Mouse (Mus musculus): ENCODE measurements around the gene Hbq1b. TPM values are rescaled to one million over a fixed set of nuclear protein-coding genes. Genes with fewer than 3 reads are reported as not detected.
"Not testable (repeated sequence)": the region's sequence is repeated elsewhere in the genome, so short reads cannot be mapped to it uniquely, and the experiment has no call there.

The Hbq1b gene
- total RNA-seq, 2 experiments from 2014 or later: not detected

DNA sequence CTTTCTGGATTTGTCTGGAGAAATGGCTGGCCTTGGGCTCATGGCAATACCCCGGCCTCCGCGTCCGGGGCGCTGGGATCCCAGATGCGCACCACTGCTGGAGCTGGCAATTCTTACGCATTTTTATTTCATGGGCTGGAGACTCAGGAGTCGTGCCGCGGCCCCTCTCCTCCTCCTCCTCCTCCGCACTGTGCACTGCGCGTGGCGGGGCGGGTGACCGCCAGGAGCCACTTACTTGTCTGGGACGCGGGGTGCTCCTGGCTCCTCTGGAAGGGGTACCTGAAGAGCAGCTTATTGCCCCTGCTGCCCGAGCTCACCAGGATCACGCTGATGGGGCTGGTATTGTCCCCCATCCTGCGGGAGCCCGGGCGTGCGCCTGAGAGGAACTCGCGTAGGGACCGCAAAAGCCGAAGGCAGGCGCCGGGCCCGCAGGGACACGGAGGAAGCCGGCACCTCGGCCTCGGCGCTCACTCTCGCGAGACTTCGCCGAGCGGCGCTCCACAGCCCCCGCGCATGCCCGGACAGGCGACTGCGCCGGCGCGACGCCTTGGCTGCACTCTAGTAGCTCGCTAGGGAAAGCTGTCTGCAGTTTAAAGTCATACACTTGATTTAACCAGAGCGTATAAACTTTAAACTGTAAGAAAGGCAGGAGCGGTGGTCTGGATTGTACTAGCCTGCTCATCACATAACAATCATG lies 19.4 kb upstream of the Hbq1b start, which contains the start of gene Nprl3:
Gene Nprl3 (minus strand): TSS at position 520 of the 697 bp plus-strand sequence.
- DNase-seq: peak; percentile 96

DNA sequence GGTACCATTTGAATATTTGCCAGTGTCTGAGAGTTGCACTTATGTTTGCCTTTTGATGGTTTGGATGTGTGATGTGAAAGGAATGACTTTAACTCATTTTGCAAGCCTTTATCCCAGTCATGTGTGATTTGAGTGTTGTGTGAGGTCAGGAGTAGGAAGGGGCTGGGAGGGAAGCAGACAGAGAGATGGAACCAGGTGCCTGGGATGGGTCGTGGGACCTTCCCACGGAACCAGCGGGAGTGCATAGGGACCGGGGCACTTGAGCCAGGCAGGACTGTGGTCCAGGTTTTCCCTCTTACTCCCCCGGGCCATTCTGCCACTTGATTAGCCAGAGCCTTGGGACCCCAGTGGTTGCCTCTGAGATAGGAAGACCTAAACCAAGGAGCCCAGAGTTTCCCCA lies 18.8 kb upstream of the Hbq1b start:
- no peak for DNase-seq

GRCm38 (mm10) chr11:32268952-32269351 lies 17.8 kb upstream of the Hbq1b start:
- DNase-seq: no peak

DNA sequence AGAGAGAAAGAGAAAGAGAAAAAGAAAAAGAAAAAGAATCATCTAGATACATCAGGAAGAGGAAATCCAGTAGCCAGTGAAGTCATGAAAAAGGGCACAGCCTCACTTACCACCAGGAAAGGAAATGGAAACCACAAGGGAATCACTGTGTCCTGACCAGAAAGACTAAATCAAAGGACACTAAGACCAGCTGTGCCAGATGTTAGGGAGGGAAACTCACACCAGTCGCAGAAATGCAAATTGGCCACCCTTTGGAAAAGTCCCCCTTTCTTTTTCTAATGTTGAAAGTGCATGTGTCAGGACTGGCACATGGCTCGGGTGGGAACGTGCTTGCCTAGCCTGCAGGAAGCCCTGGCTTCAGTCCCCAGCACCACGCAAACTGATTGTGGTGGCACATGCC lies 15.6 kb upstream of the Hbq1b start:
- no peak for DNase-seq

GRCm38 (mm10) chr11:32276347-32276746 lies 10.4 kb upstream of the Hbq1b start, which contains the start of gene Hba-x:
Gene Hba-x (plus strand): TSS chr11:32276400.
- no peak for DNase-seq

DNA sequence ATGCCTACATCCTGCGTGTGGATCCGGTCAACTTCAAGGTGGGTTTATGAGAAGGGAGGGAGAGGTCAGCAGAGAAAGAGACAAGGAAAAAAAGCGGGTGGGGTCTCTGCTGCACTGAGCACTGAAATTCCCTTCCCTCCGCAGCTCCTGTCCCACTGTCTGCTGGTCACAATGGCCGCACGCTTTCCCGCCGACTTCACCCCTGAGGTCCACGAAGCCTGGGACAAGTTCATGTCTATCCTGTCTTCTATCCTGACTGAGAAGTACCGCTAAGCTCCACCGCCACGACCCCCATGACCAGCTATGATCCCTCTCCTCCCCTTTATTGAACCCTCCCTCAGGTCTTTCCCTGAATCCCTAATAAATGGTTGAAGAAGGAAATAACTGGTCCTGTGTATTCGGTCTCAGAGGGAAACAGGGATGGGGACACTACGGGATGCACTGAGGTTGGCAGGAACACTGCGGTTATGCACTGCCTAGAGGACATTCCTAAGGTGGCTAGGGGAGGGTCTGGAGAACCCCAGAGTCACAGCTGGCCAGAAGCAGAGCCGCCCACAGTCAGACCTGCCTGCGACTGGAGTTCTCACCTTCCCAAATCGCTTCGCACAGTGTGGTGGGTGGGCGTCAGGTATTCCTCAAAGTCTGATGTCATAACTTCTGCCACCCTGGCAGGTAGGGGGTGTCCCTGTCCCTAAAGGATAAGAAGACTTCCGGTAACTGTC lies 8.9 kb upstream of the Hbq1b start:
- DNase-seq: no peak

DNA sequence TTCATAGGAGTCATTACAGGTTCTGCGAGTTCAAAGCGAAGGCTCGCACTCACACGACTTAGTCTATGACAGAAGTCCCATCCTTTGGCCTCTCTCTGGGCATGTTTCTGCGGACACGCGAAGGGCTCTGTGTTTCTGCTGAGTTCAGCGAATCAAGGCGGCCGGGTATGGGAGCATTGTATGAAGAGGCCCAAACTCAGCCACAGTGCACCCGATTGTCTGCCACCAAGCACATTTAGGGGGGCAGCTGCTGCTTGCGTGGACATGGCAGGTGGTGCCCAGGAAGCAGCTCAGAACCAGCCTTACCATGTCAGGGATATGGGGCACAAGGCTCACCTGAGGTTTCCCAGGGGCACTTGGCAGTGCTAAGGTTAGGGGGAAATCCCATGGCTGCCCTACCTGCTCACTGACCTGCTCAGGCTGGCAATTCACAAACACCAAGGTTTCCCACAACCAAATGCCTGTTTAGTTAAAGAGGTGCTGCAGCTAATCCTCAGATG lies 8.3 kb upstream of the Hbq1b start:
- DNase-seq: no peak

GRCm38 (mm10) chr11:32280646-32281045 lies 6.1 kb upstream of the Hbq1b start:
- no peak for DNase-seq

GRCm38 (mm10) chr11:32281416-32282144 lies 5.2 kb upstream of the Hbq1b start:
- DNase-seq: no peak

DNA sequence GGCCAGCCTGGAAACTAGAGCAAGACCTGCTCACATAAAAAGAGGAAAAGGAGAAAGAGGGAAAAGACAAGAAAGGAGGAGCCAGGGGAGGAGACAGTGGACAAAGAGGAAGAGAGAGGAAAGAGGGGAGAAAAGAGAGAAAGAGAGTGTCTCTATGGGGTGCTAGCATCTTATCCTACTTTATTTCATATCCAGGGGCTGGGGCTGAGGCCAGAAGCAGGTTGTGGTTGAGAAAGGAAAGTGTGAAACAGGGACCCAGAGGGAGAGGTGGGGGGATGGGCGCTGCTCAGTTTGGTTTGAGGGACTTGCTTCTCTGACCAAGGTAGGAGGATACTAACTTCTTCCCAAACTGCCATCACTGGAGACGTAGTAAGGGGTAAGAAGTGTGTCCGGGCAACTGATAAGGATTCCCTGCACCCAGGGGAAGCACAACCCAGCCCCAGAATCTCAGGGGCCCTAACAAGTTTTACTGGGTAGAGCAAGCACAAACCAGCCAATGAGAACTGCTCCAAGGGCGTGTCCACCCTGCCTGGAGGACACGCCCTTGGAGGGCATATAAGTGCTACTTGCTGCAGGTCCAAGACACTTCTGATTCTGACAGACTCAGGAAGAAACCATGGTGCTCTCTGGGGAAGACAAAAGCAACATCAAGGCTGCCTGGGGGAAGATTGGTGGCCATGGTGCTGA lies 3.5 kb upstream of the Hbq1b start, which contains the start of gene Hba-a1:
Gene Hba-a1 (plus strand): TSS at position 421 of the 687 bp plus-strand sequence.
- not testable (repeated sequence) for DNase-seq

GRCm38 (mm10) chr11:32284582-32284981 lies 2.2 kb upstream of the Hbq1b start:
- DNase-seq: not testable (repeated sequence)

DNA sequence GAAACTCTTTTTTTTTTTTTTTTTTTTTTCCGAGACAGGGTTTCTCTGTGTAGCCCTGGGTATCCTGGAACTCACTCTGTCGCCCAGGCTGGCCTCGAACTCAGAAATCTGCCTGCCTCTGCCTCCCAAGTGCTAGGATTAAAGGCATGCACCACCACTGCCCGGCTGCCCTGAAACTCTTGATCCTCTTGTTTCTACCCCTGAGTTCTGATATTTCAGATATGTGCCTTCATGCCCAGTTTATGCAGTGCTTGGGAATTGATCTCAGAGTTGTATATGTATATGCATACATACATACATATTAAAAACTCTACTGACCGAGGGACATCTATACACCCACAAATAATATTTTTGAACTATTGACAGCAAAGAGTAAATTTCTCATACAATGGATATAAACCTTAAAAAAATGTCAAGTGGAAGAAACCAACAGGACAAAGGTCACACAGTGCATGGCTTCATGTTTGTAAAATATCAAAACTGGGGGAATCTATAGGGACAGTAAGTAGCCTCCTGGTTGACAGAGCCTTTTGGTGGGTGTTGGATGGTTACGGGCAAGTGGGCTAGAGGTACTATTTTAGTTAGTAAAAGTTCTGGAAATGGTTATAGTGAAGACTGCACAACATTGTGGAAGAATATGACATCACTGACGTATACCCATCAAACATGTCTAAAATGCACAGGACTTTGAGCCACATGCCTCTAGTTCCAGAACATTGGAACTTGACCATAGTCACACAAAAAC lies 1.6 kb upstream of the Hbq1b start:
- no peak for DNase-seq

DNA sequence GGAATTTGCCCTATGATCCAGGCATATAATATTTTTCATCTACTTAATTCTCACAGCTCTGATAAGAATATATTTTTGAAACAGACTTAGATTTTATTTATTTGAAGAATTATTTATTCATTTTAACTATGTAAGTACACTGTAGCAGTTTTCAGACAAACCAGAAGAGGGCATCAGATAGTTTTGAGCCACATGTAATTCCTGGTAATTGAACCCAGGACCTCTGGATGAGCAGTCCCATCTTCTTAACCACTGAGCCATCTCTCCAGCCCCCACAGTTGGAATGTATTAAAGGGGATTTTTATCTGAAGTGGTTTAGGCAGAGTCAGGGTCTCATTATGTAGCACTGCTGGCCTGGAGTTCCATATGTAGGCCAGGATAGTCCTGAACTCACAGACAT lies 878 bp upstream of the Hbq1b start:
- not testable (repeated sequence) for DNase-seq

DNA sequence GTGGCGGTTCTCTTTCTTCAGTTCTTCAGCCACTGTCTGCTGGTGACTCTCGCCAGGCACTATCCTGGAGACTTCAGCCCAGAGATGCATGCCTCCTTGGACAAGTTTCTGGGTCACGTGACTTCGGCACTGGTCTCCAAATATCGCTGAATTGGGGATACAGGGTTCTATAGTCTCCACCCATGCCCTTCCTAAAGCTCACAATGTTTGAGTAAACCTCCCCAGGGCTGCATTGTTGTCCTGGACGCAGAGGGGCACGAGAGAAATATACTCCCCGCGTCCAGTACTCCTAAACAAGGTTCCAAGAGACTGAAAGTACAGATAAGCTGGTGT lies 694 bp downstream of the Hbq1b start:
- DNase-seq: no peak

GRCm38 (mm10) chr11:32292819-32293218 lies 6.1 kb downstream of the Hbq1b start:
- DNase-seq: not testable (repeated sequence)

DNA sequence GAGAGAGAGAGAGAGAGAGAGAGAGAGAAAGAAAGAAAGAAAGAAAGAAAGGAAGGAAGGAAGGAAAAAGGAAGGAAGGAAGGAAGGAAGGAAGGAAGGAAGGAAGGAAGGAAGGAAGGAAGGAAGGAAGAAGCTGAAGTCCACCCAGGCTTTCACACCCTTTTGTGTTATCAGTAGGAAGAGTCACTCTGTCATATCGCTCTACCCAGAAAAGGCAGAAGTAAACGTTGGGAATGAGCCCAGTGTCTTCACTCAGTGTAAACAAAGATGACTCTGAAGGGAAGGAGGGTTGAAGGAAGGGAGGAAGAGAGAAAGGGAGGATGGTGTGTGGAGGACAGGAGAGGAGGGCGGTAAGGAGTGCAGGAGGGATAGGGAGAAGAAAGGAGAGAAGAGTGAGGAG lies 6.7 kb downstream of the Hbq1b start:
- not testable (repeated sequence) for DNase-seq

GRCm38 (mm10) chr11:32296203-32296602 lies 9.4 kb downstream of the Hbq1b start, which contains the start of gene Hba-a2:
Gene Hba-a2 (plus strand): TSS chr11:32296489.
- DNase-seq: not testable (repeated sequence)

- DNase-seq: not testable (repeated sequence)
These were observed 10.7 kb downstream of the Hbq1b start for GRCm38 (mm10) chr11:32297417-32297816.

DNA sequence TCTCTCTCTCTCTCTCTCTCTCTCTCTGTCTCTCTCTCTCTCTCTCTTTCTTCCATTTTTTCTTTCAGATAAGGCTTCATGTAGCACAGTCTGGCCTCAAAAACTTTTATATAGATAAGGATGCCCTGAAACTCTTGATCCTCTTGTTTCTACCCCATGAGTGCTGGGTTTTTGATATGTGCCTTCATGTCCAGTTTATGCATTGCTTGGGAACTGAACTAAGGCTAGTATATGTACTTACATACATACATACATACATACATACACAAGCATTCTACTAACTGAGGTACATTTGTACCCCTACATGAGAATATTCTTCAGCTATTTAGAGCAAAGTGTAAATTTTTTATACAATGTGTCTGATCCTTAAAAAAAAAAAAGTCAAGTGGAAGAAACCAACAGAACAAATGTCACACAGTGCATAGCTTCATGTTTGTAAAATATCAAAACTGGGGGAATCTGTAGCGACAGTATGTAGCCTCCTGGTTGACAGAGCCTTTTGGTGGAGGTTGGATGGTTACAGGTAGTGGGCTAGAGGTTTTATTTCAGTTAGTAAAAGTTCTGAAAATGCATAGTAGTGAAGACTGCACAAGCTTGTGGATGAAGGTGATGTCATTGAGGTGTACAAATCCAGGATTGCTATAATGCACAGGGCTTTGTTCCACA lies 11.2 kb downstream of the Hbq1b start:
- no peak for DNase-seq

DNA sequence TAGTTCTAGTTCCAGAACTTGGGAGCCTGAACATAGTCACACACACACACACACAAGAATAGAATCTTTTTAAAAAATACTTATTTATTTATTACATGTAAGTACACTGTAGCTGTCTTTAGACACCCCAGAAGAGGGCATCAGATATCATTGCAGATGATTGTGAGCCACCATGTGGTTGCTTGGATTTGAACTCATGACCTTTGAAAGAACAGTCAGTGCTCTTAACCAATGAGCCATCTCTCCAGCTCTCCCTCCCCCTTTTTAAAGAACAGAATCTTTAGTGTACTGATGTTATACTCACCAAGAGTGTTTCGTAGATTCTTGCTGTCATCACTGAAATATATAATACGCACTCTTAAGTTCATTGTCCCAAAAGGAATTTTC lies 11.8 kb downstream of the Hbq1b start:
- DNase-seq: no peak

DNA sequence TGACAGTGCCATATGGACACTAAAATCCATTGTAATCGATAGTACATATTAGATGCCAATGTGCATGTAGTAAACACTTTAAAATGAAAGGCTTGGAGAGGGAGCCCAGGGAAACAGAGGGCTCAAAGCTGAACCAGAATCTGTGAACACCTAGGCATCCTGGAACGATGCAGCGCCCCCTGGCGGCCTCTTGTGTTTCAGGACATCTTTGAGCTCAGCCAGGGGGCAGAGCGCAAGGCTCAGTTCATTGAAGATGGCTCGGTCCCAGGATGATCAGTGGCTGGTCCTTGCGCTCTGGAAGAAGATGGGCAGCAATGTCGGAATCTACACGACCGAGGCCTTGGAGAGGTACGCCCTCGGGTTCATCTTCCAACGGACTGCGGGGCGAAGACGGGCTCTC lies 13.1 kb downstream of the Hbq1b start, which contains the start of gene Hbq1a:
Gene Hbq1a (plus strand): TSS at position 205 of the 400 bp plus-strand sequence.
- not testable (repeated sequence) for DNase-seq
